Comparison of ENCODE assay signal across 9 mouse cellular contexts in genomic region chr12:86188161-86188560, GRCm38 (mm10). TPM values are rescaled to one million over a fixed set of nuclear protein-coding genes. Genes with fewer than 3 reads are reported as not detected.
DNase-seq lines count a peak whose midpoint lies in the region; ATAC-seq and TF ChIP-seq lines count a peak whose summit lies in the region.
"Had no signal": no experiment of that assay in that cellular context is flagged by ENCODE, and none has a peak within 500 bp of the region (broad histone marks: within the 10 kb centered on the region; RNA-seq: fewer than 3 reads in every experiment).

No protein-coding gene starts in this region.

- ATAC-seq in intestine, postnatal 0 days, result no peak
- ATAC-seq in intestine, embryonic 15.5 days, result no peak
- 0 out of 2 replicates have a peak, but pooled peaks have one; percentile 52 for ATAC-seq in common myeloid progenitor, adult 5-6 weeks (replicated peaks; ENCODE audit: low read depth, poor library complexity, severe bottlenecking)
- no peak for ATAC-seq in stomach, postnatal 0 days (ENCODE audit: low FRiP score, low TSS enrichment)

- no peak for TF ChIP-seq POLR2A in testis, adult 2 months (IDR thresholded peaks at IDR 0.05; ENCODE audit: control insufficient read depth, low read depth, low read length)

- intact Hi-C loops in heart, postnatal 25 days (cut with DNase I), result no loop called here

- no peak overlapping the region for H3K9ac ChIP-seq in intestine, postnatal 0 days (ENCODE audit: low read depth, low read length)
- H3K9ac ChIP-seq in intestine, embryonic 15.5 days, result no peak overlapping the region
- no peak overlapping the region for H3K9ac ChIP-seq in stomach, postnatal 0 days (ENCODE audit: low read length)
- H3K9ac ChIP-seq: embryonic facial prominence, embryonic 15.5 days had no signal

- TF ChIP-seq CTCF in intestine, postnatal 0 days (IDR thresholded peaks at IDR 0.05; ENCODE audit: low read depth), result peak; percentile 59
- TF ChIP-seq CTCF in testis, adult 2 months (IDR thresholded peaks at IDR 0.05; ENCODE audit: control insufficient read depth, insufficient read depth, insufficient replicate concordance, low read depth, low read length), result peak; percentile 57; the same call in 1 of the 2 replicates
- peak; percentile 61 for TF ChIP-seq CTCF in stomach, postnatal 0 days (IDR thresholded peaks at IDR 0.05; ENCODE audit: low read depth)

- H3K4me1 ChIP-seq in intestine, postnatal 0 days (replicated peaks; ENCODE audit: control insufficient read depth, insufficient read depth, low read length), result no peaks in the 10 kb centered on the region
- peaks cover 13% of the 10 kb centered on the region for H3K4me1 ChIP-seq in intestine, embryonic 15.5 days (replicated peaks)
- H3K4me1 ChIP-seq in testis, adult 2 months (ENCODE audit: control insufficient read depth, insufficient read depth, low read length), result peaks cover 6% of the 10 kb centered on the region
- H3K4me1 ChIP-seq in stomach, postnatal 0 days (replicated peaks; ENCODE audit: control insufficient read depth, insufficient read depth), result no peaks in the 10 kb centered on the region
- H3K4me1 ChIP-seq: embryonic facial prominence, embryonic 15.5 days had no signal

- DNase-seq in testis, postnatal 10 days (ENCODE audit: low spot score), result no peak
- peak; percentile 42 for DNase-seq in stomach, postnatal 0 days (ENCODE audit: low spot score)
- no peak for DNase-seq in heart, adult 9 months (ENCODE audit: low spot score in 2 of 2)
- no peak for DNase-seq in heart, postnatal 25 days (ENCODE audit: low spot score)

- H3K4me3 ChIP-seq in intestine, postnatal 0 days (ENCODE audit: low read depth, low read length), result no peak overlapping the region
- H3K4me3 ChIP-seq in intestine, embryonic 15.5 days (replicated peaks), result no peak overlapping the region
- peak overlapping the region; percentile 25 for H3K4me3 ChIP-seq in testis, adult 2 months (ENCODE audit: control insufficient read depth, low read depth, low read length)
- no peak overlapping the region for H3K4me3 ChIP-seq in stomach, postnatal 0 days (ENCODE audit: low read depth, low read length)
- H3K4me3 ChIP-seq: embryonic facial prominence, embryonic 15.5 days had no signal

- WGBS in intestine, postnatal 0 days, result 50% methylated on average over 5 of the region's 5 CpGs
- 46% methylated on average over 5 of the region's 5 CpGs for WGBS in intestine, embryonic 15.5 days
- WGBS in stomach, postnatal 0 days, result 48% methylated on average over 5 of the region's 5 CpGs

- no peak overlapping the region for H3K4me2 ChIP-seq in intestine, postnatal 0 days (replicated peaks; ENCODE audit: low read depth)
- H3K4me2 ChIP-seq in intestine, embryonic 15.5 days (replicated peaks), result no peak overlapping the region
- H3K4me2 ChIP-seq in stomach, postnatal 0 days (replicated peaks; ENCODE audit: low read depth), result no peak overlapping the region
- H3K4me2 ChIP-seq: embryonic facial prominence, embryonic 15.5 days had no signal

- H3K36me3 ChIP-seq in intestine, postnatal 0 days (ENCODE audit: control insufficient read depth, insufficient read depth), result no peaks in the 10 kb centered on the region
- no peaks in the 10 kb centered on the region for H3K36me3 ChIP-seq in intestine, embryonic 15.5 days
- no peaks in the 10 kb centered on the region for H3K36me3 ChIP-seq in testis, adult 2 months (ENCODE audit: control insufficient read depth, insufficient read depth, low read length)
- no peaks in the 10 kb centered on the region for H3K36me3 ChIP-seq in stomach, postnatal 0 days (ENCODE audit: control insufficient read depth, insufficient read depth, low read length)
- H3K36me3 ChIP-seq: embryonic facial prominence, embryonic 15.5 days had no signal

- H3K9me3 ChIP-seq in intestine, postnatal 0 days (ENCODE audit: control insufficient read depth), result no peaks in the 10 kb centered on the region
- no peaks in the 10 kb centered on the region for H3K9me3 ChIP-seq in intestine, embryonic 15.5 days
- no peaks in the 10 kb centered on the region for H3K9me3 ChIP-seq in stomach, postnatal 0 days (ENCODE audit: control insufficient read depth, low read length)
- H3K9me3 ChIP-seq: embryonic facial prominence, embryonic 15.5 days had no signal

- no peak for TF ChIP-seq EP300 in stomach, postnatal 0 days (optimal IDR thresholded peaks at IDR 0.05)

- no peak overlapping the region for H3K27ac ChIP-seq in intestine, postnatal 0 days (ENCODE audit: low read depth, low read length)
- H3K27ac ChIP-seq in intestine, embryonic 15.5 days, result no peak overlapping the region
- no peak overlapping the region for H3K27ac ChIP-seq in testis, adult 2 months (ENCODE audit: control insufficient read depth, insufficient read depth, low read depth, low read length)
- H3K27ac ChIP-seq in stomach, postnatal 0 days (replicated peaks), result no peak overlapping the region
- H3K27ac ChIP-seq: embryonic facial prominence, embryonic 15.5 days had no signal

- H3K27me3 ChIP-seq in intestine, postnatal 0 days (replicated peaks; ENCODE audit: control insufficient read depth, insufficient read depth, low read length), result no peaks in the 10 kb centered on the region
- peaks cover 11% of the 10 kb centered on the region; the same call in 1 of the 2 replicates for H3K27me3 ChIP-seq in intestine, embryonic 15.5 days (replicated peaks)
- no peaks in the 10 kb centered on the region for H3K27me3 ChIP-seq in testis, adult 2 months (ENCODE audit: control insufficient read depth, insufficient read depth, low read length)
- H3K27me3 ChIP-seq in stomach, postnatal 0 days (ENCODE audit: control insufficient read depth, insufficient read depth, low read length), result no peaks in the 10 kb centered on the region
- H3K27me3 ChIP-seq: embryonic facial prominence, embryonic 15.5 days had no signal

RNA-seq across cellular contexts. Expression of gene Gpatch2l, which starts 53.5 kb away (rescaled TPM):
- 5.5 and 6.7 TPM in 2 replicates for polyA plus RNA-seq in intestine, postnatal 0 days (2015; fragmentation: Nextera tagmentation; extraction: Ambion mirVana)
- 10.7 and 11.5 TPM in 2 replicates for polyA plus RNA-seq in intestine, embryonic 15.5 days (2015; fragmentation: Nextera tagmentation; extraction: Ambion mirVana)
- polyA plus RNA-seq in testis, adult 2 months (2012; rRNA removed), result 14.5 and 15.2 TPM in 2 replicates
- 36.5 and 37.2 TPM in 2 replicates for total RNA-seq in common myeloid progenitor, adult 5-6 weeks (2017)
- 6.8 and 7.9 TPM in 2 replicates for polyA plus RNA-seq in stomach, postnatal 0 days (2015; fragmentation: Nextera tagmentation; extraction: Ambion mirVana)
- 10 to 100 TPM; 12.6 to 13.8 TPM for total RNA-seq in heart, postnatal 25 days (2021)
